Mouse (Mus musculus): ENCODE data around the gene Slc26a10. TPM values are rescaled to one million over a fixed set of nuclear protein-coding genes. Genes with fewer than 3 reads are reported as not detected.
"Not testable (repeated sequence)": the region's sequence is repeated elsewhere in the genome, so short reads cannot be mapped to it uniquely, and the experiment has no call there.

Slc26a10 gene
- polyA plus RNA-seq, 1 experiment from 2014 or later: 17.4 TPM

DNA sequence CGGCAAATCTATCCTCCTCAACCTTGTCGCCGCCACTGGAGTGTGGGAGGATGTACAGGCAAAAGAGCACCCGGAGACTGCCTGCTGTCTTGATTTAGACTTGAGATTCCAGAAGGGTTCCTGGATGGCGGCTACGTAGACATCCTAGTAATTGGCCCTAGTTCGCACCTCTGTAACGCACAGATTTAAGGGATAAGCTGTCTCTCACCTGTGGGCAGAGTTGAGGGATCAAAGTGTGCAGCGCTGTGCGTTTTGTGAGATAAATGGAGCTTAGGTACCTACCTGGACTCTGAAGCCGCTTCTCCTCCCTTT is 14.1 kb downstream of the Slc26a10 start:
- no peak for ATAC-seq (ENCODE audit: insufficient number of reproducible peaks, insufficient read depth, low FRiP score, low read depth)
- Histone ChIP-seq H3K4me3 (ENCODE audit: control insufficient read depth in 1 of 2, insufficient read depth in 1 of 2, low read depth in 1 of 2, low read length in 2 of 2) (peak overlapping the region; percentile 57), H3K36me3 (ENCODE audit: control insufficient read depth, insufficient read depth, low read length) (no peaks in the 10 kb centered on the region), H3K27ac (replicated peaks in 1 of 2; ENCODE audit: control insufficient read depth in 1 of 2, insufficient read depth in 1 of 2, low read depth in 2 of 2, low read length in 2 of 2) (no peak overlapping the region), H3K4me2 (ENCODE audit: low read length) (peak overlapping the region; percentile 99), H3K9ac (ENCODE audit: low read length) (no peak overlapping the region), H3K4me1 (ENCODE audit: control insufficient read depth in 2 of 2, insufficient read depth in 2 of 2, low read length in 2 of 2) (peaks cover 18 to 39% of the 10 kb centered on the region in 2 experiments), H3K27me3 (ENCODE audit: control insufficient read depth, insufficient read depth, low read length) (peaks cover 81% of the 10 kb centered on the region), H3K9me3 (ENCODE audit: control insufficient read depth, low read length) (no peaks in the 10 kb centered on the region)
- WGBS: 2% methylated on average over 11 of the region's 11 CpGs

DNA sequence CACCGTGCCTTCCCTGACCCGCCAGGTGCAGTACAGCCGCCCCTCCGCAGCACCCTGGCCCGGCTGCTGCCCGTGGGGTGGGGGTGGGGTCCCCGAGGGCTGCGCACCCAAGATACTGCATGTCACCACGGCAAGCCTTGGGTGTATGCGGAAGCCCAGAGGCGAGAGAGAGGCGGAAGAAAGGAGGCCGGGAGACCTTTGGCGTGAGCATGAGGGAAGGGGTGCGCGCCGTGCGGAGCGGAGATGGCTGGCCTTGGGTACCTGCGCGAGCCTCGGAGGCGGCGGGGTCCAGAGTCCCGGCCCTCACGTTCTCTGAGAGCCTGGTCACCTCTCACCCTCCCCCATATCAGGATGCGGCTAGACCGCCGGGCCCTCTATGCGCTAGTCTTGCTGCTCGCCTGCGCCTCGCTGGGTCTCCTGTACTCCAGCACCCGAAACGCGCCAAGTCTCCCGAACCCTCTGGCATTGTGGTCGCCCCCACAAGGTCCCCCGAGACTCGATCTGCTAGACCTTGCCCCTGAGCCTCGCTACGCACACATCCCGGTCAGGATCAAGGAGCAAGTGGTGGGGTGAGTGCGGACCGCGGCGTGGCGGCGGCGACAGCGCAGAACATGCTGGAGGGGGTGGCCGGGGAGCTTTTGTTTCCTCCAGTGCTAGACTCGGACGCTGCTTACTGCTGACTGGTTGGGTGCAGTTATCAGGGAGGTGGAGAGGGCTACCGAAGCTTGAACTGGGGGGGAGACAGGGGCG is 14.6 kb downstream of the Slc26a10 start:
- Histone ChIP-seq H3K9me3 (ENCODE audit: control insufficient read depth, low read length) (no peaks in the 10 kb centered on the region), H3K4me3 (ENCODE audit: control insufficient read depth in 1 of 2, insufficient read depth in 1 of 2, low read depth in 1 of 2, low read length in 2 of 2) (peak overlapping the region; percentile 57), H3K36me3 (ENCODE audit: control insufficient read depth, insufficient read depth, low read length) (no peaks in the 10 kb centered on the region), H3K9ac (ENCODE audit: low read length) (peak overlapping the region; percentile 72), H3K4me2 (ENCODE audit: low read length) (peak overlapping the region; percentile 99), H3K4me1 (ENCODE audit: control insufficient read depth in 2 of 2, insufficient read depth in 2 of 2, low read length in 2 of 2) (peaks cover 18 to 34% of the 10 kb centered on the region in 2 experiments), H3K27ac (replicated peaks in 1 of 2; ENCODE audit: control insufficient read depth in 1 of 2, insufficient read depth in 1 of 2, low read depth in 2 of 2, low read length in 2 of 2) (no peak overlapping the region), H3K27me3 (ENCODE audit: control insufficient read depth, insufficient read depth, low read length) (peaks cover 77% of the 10 kb centered on the region)
- peak; percentile 8; the same call in 1 of the 2 replicates for ATAC-seq (ENCODE audit: insufficient number of reproducible peaks, insufficient read depth, low FRiP score, low read depth)
- WGBS: under 1% methylated on average over 53 of the region's 56 CpGs

DNA sequence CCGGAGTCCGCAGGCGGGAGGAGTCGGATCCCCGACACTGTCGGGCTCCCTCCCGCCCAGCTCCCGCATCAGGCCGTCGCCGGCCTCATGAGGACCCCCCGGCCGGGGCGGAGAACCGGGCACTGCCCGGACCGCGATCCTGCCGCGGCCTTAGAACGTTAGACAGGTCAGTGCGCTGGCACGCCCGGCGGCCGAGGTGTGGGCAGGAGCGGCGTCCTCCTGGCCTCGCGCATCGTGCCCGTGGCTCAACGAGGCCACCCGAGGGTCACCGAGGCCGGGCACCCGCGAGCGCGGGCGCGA is 15.1 kb downstream of the Slc26a10 start:
- Histone ChIP-seq H3K4me2 (ENCODE audit: low read length) (peak overlapping the region; percentile 99), H3K27ac (replicated peaks in 1 of 2; ENCODE audit: control insufficient read depth in 1 of 2, insufficient read depth in 1 of 2, low read depth in 2 of 2, low read length in 2 of 2) (no peak overlapping the region), H3K36me3 (ENCODE audit: control insufficient read depth, insufficient read depth, low read length) (no peaks in the 10 kb centered on the region), H3K9me3 (ENCODE audit: control insufficient read depth, low read length) (no peaks in the 10 kb centered on the region), H3K27me3 (ENCODE audit: control insufficient read depth, insufficient read depth, low read length) (peaks cover 71% of the 10 kb centered on the region), H3K4me3 (ENCODE audit: control insufficient read depth in 1 of 2, insufficient read depth in 1 of 2, low read depth in 1 of 2, low read length in 2 of 2) (peak overlapping the region; percentile 57), H3K4me1 (ENCODE audit: control insufficient read depth in 2 of 2, insufficient read depth in 2 of 2, low read length in 2 of 2) (peaks cover 18 to 29% of the 10 kb centered on the region in 2 experiments), H3K9ac (ENCODE audit: low read length) (peak overlapping the region; percentile 72)
- ATAC-seq (ENCODE audit: insufficient number of reproducible peaks, insufficient read depth, low FRiP score, low read depth): peak; percentile 48
- WGBS: 0% methylated on average over 42 of the region's 42 CpGs

DNA sequence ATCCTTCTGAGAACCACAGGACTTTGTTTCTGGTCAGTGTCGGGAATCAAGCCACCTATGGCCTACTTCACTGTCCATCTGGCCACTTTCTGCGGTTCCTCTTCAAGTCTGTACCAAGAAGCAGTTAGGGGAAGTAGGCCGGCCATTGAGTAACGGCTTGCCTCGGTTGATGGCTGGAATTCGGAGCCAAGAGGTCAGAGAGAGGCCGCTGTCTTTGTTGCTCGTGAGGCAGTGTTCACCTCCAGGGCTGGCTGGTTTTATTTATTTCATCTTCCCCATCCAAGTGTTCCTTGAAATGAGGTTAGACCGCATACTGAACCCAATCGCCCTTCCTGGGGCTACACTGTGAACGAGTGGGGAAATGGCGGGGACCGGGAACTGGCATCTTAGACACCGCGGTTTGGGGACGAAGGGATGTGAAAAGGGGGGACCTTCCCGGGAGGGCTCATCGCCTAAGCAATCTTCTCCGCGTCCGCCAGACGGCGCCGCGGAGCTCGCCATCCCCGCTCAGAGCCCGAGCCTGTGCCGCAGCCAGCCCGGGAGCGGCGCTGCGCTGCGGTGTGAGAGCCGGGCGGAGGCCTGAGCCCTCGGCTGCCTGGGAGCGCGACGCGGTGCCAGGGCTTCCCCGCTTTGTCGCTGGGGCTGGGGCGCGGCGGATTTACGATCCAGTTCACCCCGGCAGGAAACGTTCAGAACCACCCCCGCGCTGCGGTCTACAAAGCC is 15.7 kb downstream of the Slc26a10 start, which contains the start of gene B4galnt1:
Gene B4galnt1, plus strand, starts transcription at position 595 of the 723 bp plus-strand sequence.
- no peak within 1 kb of the TSS for H3K27ac ChIP-seq (replicated peaks in 1 of 2; ENCODE audit: control insufficient read depth in 1 of 2, insufficient read depth in 1 of 2, low read depth in 2 of 2, low read length in 2 of 2)
- H3K36me3 ChIP-seq (ENCODE audit: control insufficient read depth, insufficient read depth, low read length): no peaks in the 10 kb centered on the region
- peaks cover 66% of the 10 kb centered on the region for H3K27me3 ChIP-seq (ENCODE audit: control insufficient read depth, insufficient read depth, low read length)
- H3K9me3 ChIP-seq (ENCODE audit: control insufficient read depth, low read length): no peaks in the 10 kb centered on the region
- H3K4me3 ChIP-seq (ENCODE audit: control insufficient read depth in 1 of 2, insufficient read depth in 1 of 2, low read depth in 1 of 2, low read length in 2 of 2): peak within 1 kb of the TSS; percentile 57
- peak within 1 kb of the TSS; percentile 72 for H3K9ac ChIP-seq (ENCODE audit: low read length)
- ATAC-seq (ENCODE audit: insufficient number of reproducible peaks, insufficient read depth, low FRiP score, low read depth): peak; percentile 79
- 4% methylated on average over 44 of the region's 52 CpGs for WGBS
- peak within 1 kb of the TSS; percentile 99 for H3K4me2 ChIP-seq (ENCODE audit: low read length)
- peaks cover 15 to 25% of the 10 kb centered on the region in 2 experiments; a peak in 3 of 4 replicates for H3K4me1 ChIP-seq (ENCODE audit: control insufficient read depth in 2 of 2, insufficient read depth in 2 of 2, low read length in 2 of 2)

DNA sequence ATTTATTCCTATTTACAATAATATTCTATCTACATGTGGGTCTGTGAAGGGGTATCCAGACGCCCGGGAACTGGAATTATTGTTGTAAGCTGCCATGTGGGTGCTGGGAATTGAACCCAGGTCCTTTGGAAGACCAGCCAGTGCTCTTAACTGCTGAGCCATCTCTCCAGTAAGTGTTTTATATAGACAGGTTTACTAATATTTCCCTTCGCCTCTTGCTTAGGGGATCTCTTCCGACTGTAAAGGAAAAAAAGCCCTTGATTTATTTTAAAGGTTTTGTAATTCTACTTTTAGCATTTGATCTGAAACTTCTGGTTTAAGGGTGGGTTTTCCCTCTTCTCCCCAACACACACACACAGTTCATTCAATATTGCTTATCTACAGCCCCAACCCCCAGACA is 16.3 kb downstream of the Slc26a10 start:
- WGBS: 93% methylated on average over 4 of the region's 4 CpGs
- peaks cover 60% of the 10 kb centered on the region for H3K27me3 ChIP-seq (ENCODE audit: control insufficient read depth, insufficient read depth, low read length)

DNA sequence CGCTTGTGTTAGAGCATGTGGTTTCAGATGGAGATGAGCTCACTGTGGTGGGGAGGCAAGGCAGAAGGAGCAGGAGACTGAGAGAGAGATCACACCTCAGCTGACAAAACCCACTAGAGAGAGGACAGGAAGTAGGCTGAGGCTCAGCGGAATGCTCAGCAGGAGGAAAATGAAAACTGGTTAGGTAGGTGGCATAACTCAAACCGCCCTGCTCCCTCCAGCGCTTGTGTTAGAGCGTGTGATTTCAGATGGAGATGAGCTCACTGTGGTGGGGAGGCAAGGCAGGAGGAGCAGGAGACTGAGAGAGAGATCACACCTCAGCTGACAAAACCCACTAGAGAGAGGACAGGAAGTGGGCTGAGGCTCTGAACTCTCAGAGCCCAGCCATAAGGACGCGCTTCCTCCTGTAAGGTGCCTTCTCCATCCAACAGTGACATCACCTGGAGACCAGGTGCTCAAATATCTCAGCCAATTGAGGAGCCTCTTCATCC is 17.6 kb downstream of the Slc26a10 start:
- H3K27me3 ChIP-seq (ENCODE audit: control insufficient read depth, insufficient read depth, low read length): peaks cover 47% of the 10 kb centered on the region
- 38% methylated on average over 7 of the region's 7 CpGs for WGBS
- H3K9me3 ChIP-seq (ENCODE audit: control insufficient read depth, low read length); ATAC-seq (ENCODE audit: insufficient number of reproducible peaks, insufficient read depth, low FRiP score, low read depth); H3K9ac ChIP-seq (ENCODE audit: low read length); H3K27ac ChIP-seq (replicated peaks in 1 of 2; ENCODE audit: control insufficient read depth in 1 of 2, insufficient read depth in 1 of 2, low read depth in 2 of 2, low read length in 2 of 2); H3K4me2 ChIP-seq (ENCODE audit: low read length); H3K4me3 ChIP-seq (ENCODE audit: control insufficient read depth in 1 of 2, insufficient read depth in 1 of 2, low read depth in 1 of 2, low read length in 2 of 2); H3K36me3 ChIP-seq (ENCODE audit: control insufficient read depth, insufficient read depth, low read length): not testable (repeated sequence)
- peaks cover 13 to 24% of the 10 kb centered on the region in 2 experiments; a peak in 3 of 4 replicates for H3K4me1 ChIP-seq (ENCODE audit: control insufficient read depth in 2 of 2, insufficient read depth in 2 of 2, low read length in 2 of 2)

More for the DNA sequence above, 16.3 kb downstream of the Slc26a10 start:
- H3K4me3 ChIP-seq (ENCODE audit: control insufficient read depth in 1 of 2, insufficient read depth in 1 of 2, low read depth in 1 of 2, low read length in 2 of 2): no peak overlapping the region
- no peaks in the 10 kb centered on the region for H3K36me3 ChIP-seq (ENCODE audit: control insufficient read depth, insufficient read depth, low read length)
- H3K9ac ChIP-seq (ENCODE audit: low read length): no peak overlapping the region
- H3K9me3 ChIP-seq (ENCODE audit: control insufficient read depth, low read length): no peaks in the 10 kb centered on the region
- H3K4me2 ChIP-seq (ENCODE audit: low read length): no peak overlapping the region
- peaks cover 15 to 25% of the 10 kb centered on the region in 2 experiments; a peak in 3 of 4 replicates for H3K4me1 ChIP-seq (ENCODE audit: control insufficient read depth in 2 of 2, insufficient read depth in 2 of 2, low read length in 2 of 2)
- no peak for ATAC-seq (ENCODE audit: insufficient number of reproducible peaks, insufficient read depth, low FRiP score, low read depth)
- no peak overlapping the region for H3K27ac ChIP-seq (replicated peaks in 1 of 2; ENCODE audit: control insufficient read depth in 1 of 2, insufficient read depth in 1 of 2, low read depth in 2 of 2, low read length in 2 of 2)

DNA sequence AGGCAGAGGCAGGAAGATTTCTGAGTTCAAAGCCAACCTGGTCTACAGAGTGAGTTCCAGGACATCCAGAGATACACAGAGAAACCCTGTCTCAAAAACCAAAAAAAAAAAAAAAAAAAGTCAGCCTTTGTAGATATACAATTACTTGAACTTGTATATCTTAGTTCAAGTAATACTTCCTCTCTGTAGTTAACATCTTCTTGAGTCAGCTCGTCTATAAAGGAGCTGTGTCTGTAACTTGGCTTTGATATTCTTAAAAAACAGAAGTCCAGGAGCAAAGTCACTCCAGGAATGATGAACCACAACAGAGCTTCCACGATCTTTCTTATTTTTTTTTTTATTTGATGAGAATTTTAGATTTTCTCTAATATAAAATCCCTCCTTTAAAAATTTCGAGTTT is 19.7 kb downstream of the Slc26a10 start:
- H3K9ac ChIP-seq (ENCODE audit: low read length): no peak overlapping the region
- H3K36me3 ChIP-seq (ENCODE audit: control insufficient read depth, insufficient read depth, low read length): no peaks in the 10 kb centered on the region
- 59% methylated on average over 3 of the region's 3 CpGs for whole genome bisulfite sequencing
- H3K4me2 ChIP-seq (ENCODE audit: low read length): no peak overlapping the region
- H3K9me3 ChIP-seq (ENCODE audit: control insufficient read depth, low read length): no peaks in the 10 kb centered on the region
- peaks cover 27% of the 10 kb centered on the region for H3K27me3 ChIP-seq (ENCODE audit: control insufficient read depth, insufficient read depth, low read length)
- no peak overlapping the region for H3K27ac ChIP-seq (replicated peaks in 1 of 2; ENCODE audit: control insufficient read depth in 1 of 2, insufficient read depth in 1 of 2, low read depth in 2 of 2, low read length in 2 of 2)
- H3K4me3 ChIP-seq (ENCODE audit: control insufficient read depth in 1 of 2, insufficient read depth in 1 of 2, low read depth in 1 of 2, low read length in 2 of 2): no peak overlapping the region
- peaks cover 9 to 11% of the 10 kb centered on the region in 2 experiments; a peak in 3 of 4 replicates for H3K4me1 ChIP-seq (ENCODE audit: control insufficient read depth in 2 of 2, insufficient read depth in 2 of 2, low read length in 2 of 2)
- ATAC-seq (ENCODE audit: insufficient number of reproducible peaks, insufficient read depth, low FRiP score, low read depth): no peak
